Mouse (Mus musculus) liver, embryonic 14.5 days (tissue): ENCODE data around the gene Stxbp1.

ENCODE experiments used
- CTCF ChIP-seq: IDR thresholded peaks from 2 replicates; pipeline ENCODE4 v1.5.1; 2016; ENCODE audit warnings: antibody characterized with exemption, low read depth, control low read depth
- EP300 ChIP-seq: IDR thresholded peaks from 2 replicates; pipeline ENCODE4 v1.6.1; 2016; ENCODE audit warnings: antibody characterized with exemption, low read depth

DNA sequence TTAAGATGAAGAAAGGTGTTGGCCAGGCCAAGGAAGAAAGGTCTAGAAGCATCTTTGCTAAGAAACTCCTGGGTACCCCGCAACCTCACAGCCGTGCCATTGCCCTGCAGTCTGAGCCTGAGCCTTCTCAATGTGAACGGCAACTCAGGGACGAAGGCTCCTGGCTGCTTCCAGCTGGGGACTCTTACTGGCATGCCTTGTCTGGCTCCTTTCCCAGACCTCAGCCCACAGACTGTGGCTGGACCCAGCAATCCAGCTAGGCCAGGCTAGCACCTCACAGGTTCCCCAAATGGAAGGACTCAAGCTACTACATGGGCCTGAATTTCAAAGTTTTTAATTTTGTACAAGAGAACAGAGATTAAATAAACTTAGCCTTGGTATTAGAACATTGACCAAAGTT is 85.2 kb downstream of the Stxbp1 start:
- no peak for TF ChIP-seq CTCF
- TF ChIP-seq EP300: no peak
